Mouse (Mus musculus) spleen, adult 2 months (tissue): Measurements from ENCODE around the gene Taar8b.

Source experiments
- CTCF ChIP-seq: fragments of 200-500 bp; IDR thresholded peaks from 2 replicates; pipeline ENCODE4 v1.5.1; 2011; ENCODE audit warnings: mild to moderate bottlenecking, inconsistent platforms; ENCODE audit not compliant: insufficient read depth, insufficient read length, insufficient replicate concordance; ENCODE audit errors: extremely low read depth
- POLR2A ChIP-seq: fragments of 200-500 bp; IDR thresholded peaks from 2 replicates; pipeline ENCODE4 v1.6.1; 2011; ENCODE audit warnings: low read depth, low read length, inconsistent platforms

GRCm38 (mm10) chr10:24052039-24052438 lies 40.1 kb downstream of the Taar8b start:
- TF ChIP-seq CTCF (no peak), POLR2A (no peak)
